Mouse (Mus musculus) heart, postnatal 14 days (tissue): ENCODE measurements around the gene Clybl. TPM values are rescaled to one million over a fixed set of nuclear protein-coding genes. Genes with fewer than 3 reads are reported as not detected.

ENCODE experiments used
- DNase-seq, 2 experiments: peaks; one replicate each; pipeline ENCODE4 v3.0.0; 2021 to 2022
- intact Hi-C: fragments of 180-260 bp; cut with DNase I; formaldehyde crosslinking; loops from one replicate; pipeline ENCODE4 v1.15.1; 2025
- total RNA-seq, 2 experiments: library from RNA; stranded (reverse); gene quantifications; 2 replicates each; pipeline ENCODE4 v1.2.3; 2021

Clybl gene
- total RNA-seq, 2 experiments from 2014 or later = 103 to 116 TPM

GRCm38 (mm10) chr14:122377681-122378080 lies 196.2 kb downstream of the Clybl start:
- intact Hi-C loops = no loop called here
- no peak for DNase-seq

GRCm38 (mm10) chr14:122379076-122379475 lies 197.6 kb downstream of the Clybl start:
- intact Hi-C loops = no loop called here
- no peak for DNase-seq

GRCm38 (mm10) chr14:122379996-122380395 lies 198.5 kb downstream of the Clybl start:
- intact Hi-C loops = no loop called here
- no peak for DNase-seq

GRCm38 (mm10) chr14:122380896-122381845 lies 199.7 kb downstream of the Clybl start:
- no peak for DNase-seq
- intact Hi-C loops = no loop called here

GRCm38 (mm10) chr14:122382281-122382680 lies 200.8 kb downstream of the Clybl start:
- intact Hi-C loops = no loop called here
- DNase-seq = no peak

- intact Hi-C loops = no loop called here
- no peak for DNase-seq
Measured at GRCm38 (mm10) chr14:122383931-122384330, 202.4 kb downstream of the Clybl start.

- intact Hi-C loops = no loop called here
- DNase-seq = no peak
Measured at GRCm38 (mm10) chr14:122384447-122385237, 203.1 kb downstream of the Clybl start.

- intact Hi-C loops = no loop called here
Measured at GRCm38 (mm10) chr14:122385238-122385534, 203.7 kb downstream of the Clybl start.

GRCm38 (mm10) chr14:122385758-122386157 lies 204.3 kb downstream of the Clybl start:
- DNase-seq = no peak
- intact Hi-C loops = no loop called here

More at GRCm38 (mm10) chr14:122385238-122385534, 203.7 kb downstream of the Clybl start:
- no peak for DNase-seq

- intact Hi-C loops = no loop called here
Measured at GRCm38 (mm10) chr14:122386281-122387130, 205.0 kb downstream of the Clybl start.

GRCm38 (mm10) chr14:122387781-122388180 lies 206.3 kb downstream of the Clybl start:
- intact Hi-C loops = no loop called here
- DNase-seq = no peak

More at GRCm38 (mm10) chr14:122386281-122387130, 205.0 kb downstream of the Clybl start:
- no peak for DNase-seq

GRCm38 (mm10) chr14:122388431-122389031 lies 207.0 kb downstream of the Clybl start:
- DNase-seq = no peak
- intact Hi-C loops = no loop called here

GRCm38 (mm10) chr14:122389684-122390370 lies 208.3 kb downstream of the Clybl start:
- intact Hi-C loops = no loop called here
- no peak for DNase-seq

- DNase-seq = no peak
- intact Hi-C loops = no loop called here
Measured at GRCm38 (mm10) chr14:122390935-122391334, 209.4 kb downstream of the Clybl start.

- no peak for DNase-seq
- intact Hi-C loops = no loop called here
Measured at GRCm38 (mm10) chr14:122393119-122393518, 211.6 kb downstream of the Clybl start.

GRCm38 (mm10) chr14:122398676-122399075 lies 217.2 kb downstream of the Clybl start:
- intact Hi-C loops = no loop called here
- DNase-seq = no peak

GRCm38 (mm10) chr14:122399906-122400305 lies 218.4 kb downstream of the Clybl start:
- intact Hi-C loops = no loop called here
- DNase-seq = no peak

- no peak for DNase-seq
- intact Hi-C loops = no loop called here
Measured at GRCm38 (mm10) chr14:122401886-122402285, 220.4 kb downstream of the Clybl start.

GRCm38 (mm10) chr14:122402716-122403258 lies 221.3 kb downstream of the Clybl start:
- no peak for DNase-seq
- intact Hi-C loops = no loop called here
